Mouse (Mus musculus) liver, embryonic 14.5 days (tissue): ENCODE measurements around the gene Notum.

Experiments used
- CTCF ChIP-seq: IDR thresholded peaks from 2 replicates; pipeline ENCODE4 v1.5.1; 2016; ENCODE audit warnings: antibody characterized with exemption, low read depth, control low read depth
- EP300 ChIP-seq: IDR thresholded peaks from 2 replicates; pipeline ENCODE4 v1.6.1; 2016; ENCODE audit warnings: antibody characterized with exemption, low read depth

GRCm38 (mm10) chr11:120630401-120630871 is 30.5 kb downstream of the Notum start:
- TF ChIP-seq CTCF (no peak), EP300 (no peak)
